Mouse (Mus musculus): ENCODE results near the gene Usb1. TPM values are rescaled to one million over a fixed set of nuclear protein-coding genes. Genes with fewer than 3 reads are reported as not detected.

Gene Usb1
- 10.4 and 12.1 TPM in 2 replicates for polyA plus RNA-seq (2021; fragmentation: Nextera tagmentation)
- long read RNA-seq, experiment 1, transcript Usb1-201 (7 exons, 1,758 nt), result major isoform, 32 of 36 reads
- long read RNA-seq, experiment 1, partial matches to known transcripts, result 0 of 36 reads
- long read RNA-seq, experiment 1, other reads (novel, unspliced or antisense), result 3 of 36 reads
- long read RNA-seq, experiment 2, transcript Usb1-201 (7 exons, 1,758 nt), result major isoform, 7 of 8 reads
- long read RNA-seq, experiment 2, partial matches to known transcripts, result 0 of 8 reads
- long read RNA-seq, experiment 2, other reads (novel, unspliced or antisense), result 1 of 8 reads

GRCm38 (mm10) chr8:95331720-95332436, at the start of gene Usb1, which contains the start of gene Zfp319:
Usb1 (plus strand) TSS chr8:95332284.
Zfp319 (minus strand) TSS chr8:95331950.

GRCm38 (mm10) chr8:95306431-95306830, 25.7 kb upstream of the Usb1 start, which contains the start of gene Cngb1:
Cngb1 (minus strand) TSS chr8:95306585.

GRCm38 (mm10) chr8:95310342-95310970, 21.6 kb upstream of the Usb1 start, which contains the start of gene Tepp:
Tepp (plus strand) TSS chr8:95310566.

DNA sequence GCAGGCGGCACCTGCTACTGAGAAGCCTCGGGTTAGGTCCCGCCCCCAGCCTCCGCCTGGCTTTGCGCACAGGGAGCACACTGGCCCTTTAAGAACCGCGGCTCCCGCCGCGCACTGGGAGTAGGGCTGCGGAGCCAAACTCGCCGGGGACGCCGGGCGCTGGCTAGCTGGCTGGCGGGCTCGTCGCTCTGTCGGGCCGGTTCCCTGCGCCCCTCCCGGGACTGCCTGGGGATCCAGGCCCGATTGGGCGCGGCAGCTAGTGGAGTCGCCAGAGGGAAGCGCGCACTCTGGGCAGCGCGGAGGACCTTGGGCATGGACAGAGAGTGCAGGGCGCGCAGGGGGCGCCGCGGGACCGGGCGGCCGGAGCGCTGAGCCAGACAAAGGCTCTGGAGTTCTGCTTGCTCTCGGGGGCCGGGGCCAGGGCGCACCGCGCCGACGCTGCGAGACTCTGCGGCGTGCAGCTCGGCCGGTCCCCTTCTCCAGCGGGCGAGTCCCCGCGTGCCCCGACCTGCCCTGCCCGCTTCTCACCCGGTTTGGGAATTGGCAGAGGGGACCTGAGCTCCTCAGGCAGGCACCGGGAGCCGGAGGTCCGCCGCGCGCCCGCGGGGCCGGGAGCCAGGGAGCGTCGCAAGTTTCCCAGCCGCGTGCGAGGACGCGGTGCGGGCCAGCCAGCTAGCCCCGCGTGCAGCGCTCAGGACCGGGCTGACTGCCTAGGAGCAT, 20.2 kb downstream of the Usb1 start, which contains the start of gene Mmp15:
Mmp15 (plus strand) TSS at position 118 of the 720 bp plus-strand sequence.

Other genes with a start within 250 kb of the Usb1 start
- gene Kifc3, start 129.5 kb upstream of the Usb1 start, polyA plus RNA-seq (2021; fragmentation: Nextera tagmentation), result 11.4 and 15.4 TPM in 2 replicates
- 0.02 TPM in 1 of 2 replicates, not detected in the other for gene Cngb1, start 25.7 kb upstream of the Usb1 start, polyA plus RNA-seq (2021; fragmentation: Nextera tagmentation)
- not detected in 2 replicates for gene Tepp, start 21.7 kb upstream of the Usb1 start, polyA plus RNA-seq (2021; fragmentation: Nextera tagmentation)
- gene Zfp319, start 334 bp upstream of the Usb1 start, polyA plus RNA-seq (2021; fragmentation: Nextera tagmentation), result 3.2 and 6.2 TPM in 2 replicates
- 1.3 and 4.1 TPM in 2 replicates for gene Mmp15, start 20.0 kb downstream of the Usb1 start, polyA plus RNA-seq (2021; fragmentation: Nextera tagmentation)
- gene Cfap20, start 102.6 kb downstream of the Usb1 start, polyA plus RNA-seq (2021; fragmentation: Nextera tagmentation), result 116 and 134 TPM in 2 replicates
- gene Csnk2a2, start 157.8 kb downstream of the Usb1 start, polyA plus RNA-seq (2021; fragmentation: Nextera tagmentation), result 9.1 and 10.3 TPM in 2 replicates
- gene Ccdc113, start 201.8 kb downstream of the Usb1 start, polyA plus RNA-seq (2021; fragmentation: Nextera tagmentation), result 7.0 and 7.9 TPM in 2 replicates
- not detected in 2 replicates for gene Prss54, start 244.1 kb downstream of the Usb1 start, polyA plus RNA-seq (2021; fragmentation: Nextera tagmentation)